ENCODE assay signal across 8 mouse cellular contexts in the genomic region with DNA sequence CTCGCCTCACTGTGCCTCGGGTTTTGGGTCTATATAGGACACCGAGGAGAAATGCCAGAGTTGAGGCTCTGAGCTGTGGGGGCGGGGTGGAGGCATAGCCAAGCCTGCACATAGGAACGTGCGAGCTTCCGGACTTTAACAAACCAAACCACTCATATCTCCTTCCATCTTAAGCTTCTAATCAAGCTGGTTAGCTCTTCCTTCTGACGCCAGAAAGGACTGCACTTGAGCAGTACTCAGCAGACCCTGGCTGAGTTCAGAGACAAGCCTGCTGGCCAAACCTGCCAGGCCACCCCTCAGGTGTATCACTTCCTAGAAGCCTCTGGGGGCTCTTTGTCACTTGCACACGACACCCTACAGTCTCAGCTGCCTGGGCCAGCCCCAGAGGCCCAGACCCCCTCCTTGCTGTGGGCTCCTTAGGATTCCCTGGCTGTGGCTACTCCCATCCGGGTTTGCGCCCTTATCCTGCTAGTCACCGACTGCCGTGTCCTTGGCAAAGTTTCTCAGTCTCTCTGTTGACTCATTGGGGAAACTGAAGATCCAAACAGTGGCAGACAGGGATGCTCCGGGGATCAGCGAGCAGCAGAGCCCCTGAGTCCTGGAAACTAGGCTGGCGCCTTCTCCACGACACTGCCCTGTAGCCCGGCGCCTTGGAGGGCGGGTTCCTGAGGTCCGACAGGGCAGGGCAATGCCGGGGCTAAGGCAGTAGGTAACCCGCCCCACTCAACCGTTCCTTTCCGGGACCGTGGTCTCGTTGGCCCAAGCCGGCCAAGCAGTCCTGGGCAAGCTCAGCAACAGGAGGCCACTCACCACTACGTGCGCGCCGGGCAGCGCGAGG. TPM values are rescaled to one million over a fixed set of nuclear protein-coding genes. Genes with fewer than 3 reads are reported as not detected.
A peak's percentile ranks its signal among the peaks of the same experiment; 100 is the strongest.
DNase-seq lines count a peak whose midpoint lies in the region; ATAC-seq and TF ChIP-seq lines count a peak whose summit lies in the region.

No protein-coding gene starts in this region.

- no peaks in the 10 kb centered on the region; the same call in 1 of the 2 replicates for H3K36me3 ChIP-seq in intestine, postnatal 0 days (ENCODE audit: control insufficient read depth, insufficient read depth)
- no peaks in the 10 kb centered on the region; the same call in 1 of the 2 replicates for H3K36me3 ChIP-seq in midbrain, embryonic 16.5 days (ENCODE audit: control insufficient read depth, insufficient read depth, low read length)
- H3K36me3 ChIP-seq in stomach, embryonic 15.5 days = no peaks in the 10 kb centered on the region

- H3K27me3 ChIP-seq in intestine, postnatal 0 days (replicated peaks; ENCODE audit: control insufficient read depth, insufficient read depth, low read length) = no peaks in the 10 kb centered on the region
- no peaks in the 10 kb centered on the region for H3K27me3 ChIP-seq in midbrain, embryonic 16.5 days (ENCODE audit: control insufficient read depth, insufficient read depth, low read depth, low read length)
- H3K27me3 ChIP-seq in stomach, embryonic 15.5 days (replicated peaks) = no peaks in the 10 kb centered on the region

- peak overlapping the region; percentile 90 for H3K27ac ChIP-seq in intestine, postnatal 0 days (ENCODE audit: low read depth, low read length)
- peak overlapping the region; percentile 77 for H3K27ac ChIP-seq in midbrain, embryonic 16.5 days (ENCODE audit: low read length)
- peak overlapping the region; percentile 92 for H3K27ac ChIP-seq in stomach, embryonic 15.5 days

- DNase-seq in kidney, adult 18-20 months = peak; percentile 18
- no peak for DNase-seq in kidney, adult 11 months
- DNase-seq in cerebellum, adult 9-10 months = peak; percentile 47
- peak; percentile 17 to 29 for DNase-seq in frontal cortex, adult 2 months (ENCODE audit: extremely low spot score in 1 of 2, low spot score in 1 of 2)
- DNase-seq in liver = peak; percentile 26

- peak; percentile 58 for ATAC-seq in intestine, postnatal 0 days
- peak; percentile 50 for ATAC-seq in midbrain, embryonic 16.5 days
- ATAC-seq in stomach, embryonic 15.5 days (ENCODE audit: insufficient read depth, low FRiP score, low read depth) = peak; percentile 73

- peak overlapping the region; percentile 74 for H3K9ac ChIP-seq in intestine, postnatal 0 days (ENCODE audit: low read depth, low read length)
- peak overlapping the region; percentile 85 for H3K9ac ChIP-seq in midbrain, embryonic 16.5 days (ENCODE audit: low read depth, low read length)
- H3K9ac ChIP-seq in stomach, embryonic 15.5 days = peak overlapping the region; percentile 59

- H3K9me3 ChIP-seq in intestine, postnatal 0 days (ENCODE audit: control insufficient read depth) = no peaks in the 10 kb centered on the region
- no peaks in the 10 kb centered on the region for H3K9me3 ChIP-seq in midbrain, embryonic 16.5 days (replicated peaks; ENCODE audit: control insufficient read depth, low read length, poor library complexity, severe bottlenecking)
- H3K9me3 ChIP-seq in stomach, embryonic 15.5 days = no peaks in the 10 kb centered on the region

- peak overlapping the region; percentile 69 for H3K4me3 ChIP-seq in intestine, postnatal 0 days (ENCODE audit: low read depth, low read length)
- peak overlapping the region; percentile 87 for H3K4me3 ChIP-seq in midbrain, embryonic 16.5 days (ENCODE audit: low read depth, low read length)
- H3K4me3 ChIP-seq in stomach, embryonic 15.5 days (replicated peaks) = peak overlapping the region; percentile 63

- peak overlapping the region; percentile 97 for H3K4me2 ChIP-seq in intestine, postnatal 0 days (replicated peaks; ENCODE audit: low read depth)
- peak overlapping the region; percentile 97 for H3K4me2 ChIP-seq in midbrain, embryonic 16.5 days (ENCODE audit: low read length)
- peak overlapping the region; percentile 90 for H3K4me2 ChIP-seq in stomach, embryonic 15.5 days

- H3K4me1 ChIP-seq in intestine, postnatal 0 days (replicated peaks; ENCODE audit: control insufficient read depth, insufficient read depth, low read length) = peaks cover 4% of the 10 kb centered on the region
- H3K4me1 ChIP-seq in midbrain, embryonic 16.5 days (ENCODE audit: control insufficient read depth, insufficient read depth, low read length) = peaks cover 12% of the 10 kb centered on the region
- H3K4me1 ChIP-seq in stomach, embryonic 15.5 days = peaks cover 11% of the 10 kb centered on the region

- TF ChIP-seq CTCF in intestine, postnatal 0 days (IDR thresholded peaks at IDR 0.05; ENCODE audit: low read depth) = no peak

- WGBS in intestine, postnatal 0 days = 1% methylated on average over 34 of the region's 34 CpGs
- 4% methylated on average over 34 of the region's 34 CpGs for WGBS in midbrain, embryonic 16.5 days
- 1% methylated on average over 34 of the region's 34 CpGs for WGBS in stomach, embryonic 15.5 days

RNA-seq across cellular contexts. Expression of a gene that starts 0.6 kb away (rescaled TPM):
- 17.4 and 21.4 TPM in 2 replicates for polyA plus RNA-seq in frontal cortex, adult 2 months (2012; rRNA removed)
- 10.8 and 11.3 TPM in 2 replicates for polyA plus RNA-seq in intestine, postnatal 0 days (2015; fragmentation: Nextera tagmentation; extraction: Ambion mirVana)
- polyA plus RNA-seq in midbrain, embryonic 16.5 days (2015; fragmentation: Nextera tagmentation; extraction: Ambion mirVana) = 16.6 and 17.2 TPM in 2 replicates
- polyA plus RNA-seq in stomach, embryonic 15.5 days (2015; fragmentation: Nextera tagmentation; extraction: Ambion mirVana) = 14.8 and 16.8 TPM in 2 replicates

RNA-seq across cellular contexts. Expression of a gene that starts 37.6 kb away (rescaled TPM):
- 25.5 and 28.2 TPM in 2 replicates for polyA plus RNA-seq in frontal cortex, adult 2 months (2012; rRNA removed)
- polyA plus RNA-seq in intestine, postnatal 0 days (2015; fragmentation: Nextera tagmentation; extraction: Ambion mirVana) = 60.9 and 61.1 TPM in 2 replicates
- polyA plus RNA-seq in midbrain, embryonic 16.5 days (2015; fragmentation: Nextera tagmentation; extraction: Ambion mirVana) = 32.9 and 33.3 TPM in 2 replicates
- 63.7 and 73.4 TPM in 2 replicates for polyA plus RNA-seq in stomach, embryonic 15.5 days (2015; fragmentation: Nextera tagmentation; extraction: Ambion mirVana)

RNA-seq across cellular contexts. Expression of a gene that starts 44.9 kb away (rescaled TPM):
- 6.2 and 6.7 TPM in 2 replicates for polyA plus RNA-seq in frontal cortex, adult 2 months (2012; rRNA removed)
- polyA plus RNA-seq in intestine, postnatal 0 days (2015; fragmentation: Nextera tagmentation; extraction: Ambion mirVana) = 3.4 and 3.9 TPM in 2 replicates
- polyA plus RNA-seq in midbrain, embryonic 16.5 days (2015; fragmentation: Nextera tagmentation; extraction: Ambion mirVana) = 14.7 and 16.2 TPM in 2 replicates
- polyA plus RNA-seq in stomach, embryonic 15.5 days (2015; fragmentation: Nextera tagmentation; extraction: Ambion mirVana) = 17.0 and 17.8 TPM in 2 replicates
